Mouse (Mus musculus) embryonic facial prominence, embryonic 11.5 days (tissue): ENCODE measurements around the gene Oas1h. TPM values are rescaled to one million over a fixed set of nuclear protein-coding genes. Genes with fewer than 3 reads are reported as not detected.
"Not testable (repeated sequence)": the region's sequence is repeated elsewhere in the genome, so short reads cannot be mapped to it uniquely, and the experiment has no call there.

Source experiments
- ATAC-seq: fragments of 200-750 bp; cut with Nextera tagmentation; replicated peaks from 2 replicates; pipeline ENCODE4 v1.8.0; 2017; ENCODE audit warnings: low read depth; ENCODE audit not compliant: insufficient number of reproducible peaks, low FRiP score, low TSS enrichment
- DNase-seq: peaks from one replicate; pipeline ENCODE4 v3.0.0-alpha.2; 2015; ENCODE audit warnings: low spot score
- H3K27ac ChIP-seq: fragments of 300-500 bp; sonication (generic); replicated peaks from 2 replicates; pipeline ENCODE4 v1.5.1; 2014; ENCODE audit warnings: mild to moderate bottlenecking, low read depth, low read length, control low read depth
- H3K27me3 ChIP-seq: fragments of 300-500 bp; sonication (generic); 2 replicates; pipeline ENCODE4 v1.6.1; 2014; ENCODE audit warnings: mild to moderate bottlenecking, low read length, moderate library complexity, mixed read lengths; ENCODE audit not compliant: control insufficient read depth, insufficient read depth
- H3K36me3 ChIP-seq: fragments of 300-500 bp; sonication (generic); replicated peaks from 2 replicates; pipeline ENCODE4 v1.6.1; 2014; ENCODE audit warnings: low read depth, mild to moderate bottlenecking, low read length, moderate library complexity, mixed read lengths; ENCODE audit not compliant: control insufficient read depth, insufficient read depth
- H3K4me1 ChIP-seq: fragments of 300-500 bp; sonication (generic); 2 replicates; pipeline ENCODE4 v1.6.1; 2014; ENCODE audit warnings: low read length, mixed read lengths; ENCODE audit not compliant: control insufficient read depth, insufficient read depth
- H3K4me2 ChIP-seq: fragments of 300-500 bp; sonication (generic); 2 replicates; pipeline ENCODE4 v1.6.1; 2014; ENCODE audit warnings: low read depth, mild to moderate bottlenecking, control low read depth, low read length, moderate library complexity
- H3K4me3 ChIP-seq: fragments of 300-500 bp; sonication (generic); 2 replicates; pipeline ENCODE4 v1.5.1; 2014; ENCODE audit warnings: low read depth, low read length, control low read depth
- H3K9ac ChIP-seq: fragments of 300-500 bp; sonication (generic); replicated peaks from 2 replicates; pipeline ENCODE4 v1.6.1; 2014; ENCODE audit warnings: mild to moderate bottlenecking, control low read depth, low read length
- H3K9me3 ChIP-seq: fragments of 300-500 bp; sonication (generic); replicated peaks from 2 replicates; pipeline ENCODE4 v1.6.1; 2016; ENCODE audit warnings: mild to moderate bottlenecking, low read length, inconsistent platforms, mixed read lengths; ENCODE audit not compliant: control insufficient read depth
- WGBS: fragments of 180-500 bp; shearing (Covaris S2); extraction: QIAGEN DNeasy Blood & Tissue Kit; methylation state at CpG from one replicate; pipeline ENCODE4 v1.1.7; 2014; 5-methylcytosine and 5-hydroxymethylcytosine counted together
- polyA plus RNA-seq: library from polyadenylated mRNA; unstranded; fragments of >200 nt; fragmentation: Nextera tagmentation; extraction: Ambion mirVana; gene quantifications from 2 replicates; pipeline ENCODE4 v1.2.1, GENCODE M21; 2014

Gene Oas1h
- polyA plus RNA-seq, 1 experiment from 2014 or later, result not detected

- H3K4me1 ChIP-seq, H3K9ac ChIP-seq, H3K36me3 ChIP-seq, H3K27ac ChIP-seq, H3K9me3 ChIP-seq, H3K4me2 ChIP-seq, H3K4me3 ChIP-seq, ATAC-seq, H3K27me3 ChIP-seq, DNase-seq: not testable (repeated sequence)
- 39% methylated on average over 4 of the region's 4 CpGs for whole genome bisulfite sequencing
Observed at GRCm38 (mm10) chr5:120888294-120888815, 27.1 kb downstream of the Oas1h start.

- no peaks in the 10 kb centered on the region for H3K36me3 ChIP-seq
- no peaks in the 10 kb centered on the region for H3K4me1 ChIP-seq
- no peak overlapping the region for H3K27ac ChIP-seq
- no peak for DNase-seq
- H3K27me3 ChIP-seq, result no peaks in the 10 kb centered on the region
- WGBS, result 82% methylated on average over 2 of the region's 2 CpGs
- no peaks in the 10 kb centered on the region for H3K9me3 ChIP-seq
- no peak overlapping the region for H3K4me2 ChIP-seq
- H3K4me3 ChIP-seq, result no peak overlapping the region
- no peak for ATAC-seq
- H3K9ac ChIP-seq, result no peak overlapping the region
Observed at GRCm38 (mm10) chr5:120890026-120890425, 28.8 kb downstream of the Oas1h start.

GRCm38 (mm10) chr5:120890991-120891390, 29.8 kb downstream of the Oas1h start:
- WGBS, result 48% methylated on average over 3 of the region's 3 CpGs
- H3K36me3 ChIP-seq, result no peaks in the 10 kb centered on the region
- no peak overlapping the region for H3K4me3 ChIP-seq
- no peak overlapping the region for H3K27ac ChIP-seq
- no peaks in the 10 kb centered on the region for H3K9me3 ChIP-seq
- H3K4me2 ChIP-seq, result no peak overlapping the region
- H3K27me3 ChIP-seq, result no peaks in the 10 kb centered on the region
- ATAC-seq (no peak), DNase-seq (no peak)
- no peak overlapping the region for H3K9ac ChIP-seq
- no peaks in the 10 kb centered on the region for H3K4me1 ChIP-seq

- H3K4me3 ChIP-seq, H3K4me2 ChIP-seq, H3K9ac ChIP-seq, ATAC-seq, H3K27me3 ChIP-seq, H3K27ac ChIP-seq, H3K36me3 ChIP-seq, H3K9me3 ChIP-seq, H3K4me1 ChIP-seq, DNase-seq: not testable (repeated sequence)
- 76% methylated on average over 2 of the region's 2 CpGs for WGBS
Observed at GRCm38 (mm10) chr5:120891566-120892242, 30.5 kb downstream of the Oas1h start.

GRCm38 (mm10) chr5:120892243-120892660, 31.0 kb downstream of the Oas1h start:
- Histone ChIP-seq H3K27me3 (no peaks in the 10 kb centered on the region), H3K4me3 (no peak overlapping the region), H3K36me3 (no peaks in the 10 kb centered on the region), H3K4me2 (no peak overlapping the region), H3K27ac (no peak overlapping the region), H3K4me1 (no peaks in the 10 kb centered on the region), H3K9me3 (no peaks in the 10 kb centered on the region), H3K9ac (no peak overlapping the region)
- DNase-seq (no peak), ATAC-seq (no peak)
- 35% methylated on average over 2 of the region's 2 CpGs for WGBS

GRCm38 (mm10) chr5:120893866-120894265, 32.6 kb downstream of the Oas1h start:
- H3K4me1 ChIP-seq, ATAC-seq, DNase-seq, H3K9ac ChIP-seq, H3K36me3 ChIP-seq, H3K9me3 ChIP-seq, H3K27me3 ChIP-seq, H3K27ac ChIP-seq, H3K4me3 ChIP-seq, H3K4me2 ChIP-seq: not testable (repeated sequence)
- WGBS, result 90% methylated on average over 4 of the region's 4 CpGs

GRCm38 (mm10) chr5:120894692-120895091, 33.5 kb downstream of the Oas1h start:
- not testable (repeated sequence) for H3K4me3 ChIP-seq, H3K36me3 ChIP-seq, ATAC-seq, H3K9ac ChIP-seq, H3K4me2 ChIP-seq, H3K27me3 ChIP-seq, DNase-seq, H3K9me3 ChIP-seq, H3K4me1 ChIP-seq, H3K27ac ChIP-seq
- WGBS, result 69% methylated on average over 2 of the region's 2 CpGs

- H3K4me1 ChIP-seq, result no peaks in the 10 kb centered on the region
- no peak overlapping the region for H3K27ac ChIP-seq
- no peak overlapping the region for H3K4me2 ChIP-seq
- H3K27me3 ChIP-seq, result no peaks in the 10 kb centered on the region
- H3K36me3 ChIP-seq, result no peaks in the 10 kb centered on the region
- 90% methylated on average over 11 of the region's 11 CpGs for WGBS
- H3K9me3 ChIP-seq, result no peaks in the 10 kb centered on the region
- no peak for DNase-seq
- no peak overlapping the region for H3K4me3 ChIP-seq
- ATAC-seq, result no peak
- no peak overlapping the region for H3K9ac ChIP-seq
Observed at GRCm38 (mm10) chr5:120895231-120895900, 34.1 kb downstream of the Oas1h start.
